Comparison of ENCODE assay signal across 18 mouse cellular contexts in the genomic region with DNA sequence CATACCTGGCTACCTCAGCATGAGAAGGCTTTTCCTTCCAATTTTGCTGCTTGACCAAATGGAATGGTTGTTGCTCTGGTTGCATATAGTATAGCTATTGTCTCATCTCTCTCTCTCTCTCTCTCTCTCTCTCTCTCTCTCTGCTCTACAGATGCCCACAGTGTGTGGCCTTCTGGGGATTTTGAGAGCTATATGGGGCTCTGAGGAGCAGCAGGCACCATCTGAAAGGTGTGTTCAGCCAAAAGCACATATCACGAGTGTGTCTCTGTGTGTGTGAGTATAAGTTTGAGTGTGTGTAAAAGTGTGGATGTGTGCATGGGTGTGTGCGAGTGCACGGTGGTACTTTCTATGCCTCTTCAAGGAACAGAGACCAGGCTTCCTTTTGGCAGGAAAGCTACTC. TPM values are rescaled to one million over a fixed set of nuclear protein-coding genes. Genes with fewer than 3 reads are reported as not detected.
A peak's percentile ranks its signal among the peaks of the same experiment; 100 is the strongest.
DNase-seq lines count a peak whose midpoint lies in the region; ATAC-seq and TF ChIP-seq lines count a peak whose summit lies in the region.
"Had no signal": no experiment of that assay in that cellular context is flagged by ENCODE, and none has a peak within 500 bp of the region (broad histone marks: within the 10 kb centered on the region; RNA-seq: fewer than 3 reads in every experiment).

No protein-coding gene starts in this region.

- WGBS in hindbrain, embryonic 11.5 days = 31% methylated on average over 3 of the region's 3 CpGs
- WGBS in hindbrain, embryonic 16.5 days = 20% methylated on average over 3 of the region's 3 CpGs
- WGBS in midbrain, embryonic 11.5 days = 22% methylated on average over 3 of the region's 3 CpGs
- 21% methylated on average over 3 of the region's 3 CpGs for WGBS in midbrain, embryonic 15.5 days
- WGBS in thymus, adult 2 months = 36% methylated on average over 3 of the region's 3 CpGs

- H3K27ac ChIP-seq in hindbrain, embryonic 11.5 days (ENCODE audit: low read depth, low read length) = no peak overlapping the region
- H3K27ac ChIP-seq in hindbrain, embryonic 16.5 days (ENCODE audit: low read depth, low read length) = no peak overlapping the region
- H3K27ac ChIP-seq in midbrain, embryonic 11.5 days (ENCODE audit: low read depth, low read length) = no peak overlapping the region
- H3K27ac ChIP-seq in midbrain, embryonic 15.5 days = peak overlapping the region; percentile 58; the same call in 1 of the 2 replicates
- no peak overlapping the region for H3K27ac ChIP-seq in thymus, adult 2 months (ENCODE audit: control insufficient read depth, insufficient read depth, low read length)
- H3K27ac ChIP-seq: embryonic facial prominence, embryonic 12.5 days; forebrain, embryonic 12.5 days; heart, embryonic 13.5 days; hindbrain, embryonic 13.5 days had no signal

- H3K4me1 ChIP-seq in hindbrain, embryonic 11.5 days (replicated peaks; ENCODE audit: control insufficient read depth, insufficient read depth, low read length) = peaks cover 4% of the 10 kb centered on the region; the same call in 1 of the 2 replicates
- H3K4me1 ChIP-seq in hindbrain, embryonic 16.5 days (ENCODE audit: control insufficient read depth, insufficient read depth, low read depth, low read length) = peaks cover 13% of the 10 kb centered on the region
- H3K4me1 ChIP-seq in midbrain, embryonic 11.5 days (ENCODE audit: control insufficient read depth, insufficient read depth, low read length) = peaks cover 16% of the 10 kb centered on the region
- peaks cover 30% of the 10 kb centered on the region for H3K4me1 ChIP-seq in midbrain, embryonic 15.5 days
- H3K4me1 ChIP-seq in thymus, adult 2 months (replicated peaks; ENCODE audit: control insufficient read depth, insufficient read depth, low read length) = no peaks in the 10 kb centered on the region

- TF ChIP-seq CTCF in brain, embryonic 14.5 days (IDR thresholded peaks at IDR 0.05; ENCODE audit: borderline replicate concordance, extremely low read depth, insufficient read depth, insufficient read length) = no peak
- no peak for TF ChIP-seq CTCF in thymus, adult 2 months (IDR thresholded peaks at IDR 0.05; ENCODE audit: borderline replicate concordance, control insufficient read depth, extremely low read depth, insufficient read depth, low read length, poor library complexity)

- no peak for ATAC-seq in hindbrain, embryonic 11.5 days (ENCODE audit: low FRiP score)
- no peak for ATAC-seq in hindbrain, embryonic 16.5 days
- no peak for ATAC-seq in midbrain, embryonic 11.5 days (ENCODE audit: low FRiP score)
- no peak for ATAC-seq in midbrain, embryonic 15.5 days (replicated peaks)
- ATAC-seq: activated CD4-positive, CD25-positive, alpha-beta regulatory T cell, adult 4 months; forebrain, postnatal 0 days; Patski had no signal

- peaks cover 61% of the 10 kb centered on the region for H3K27me3 ChIP-seq in hindbrain, embryonic 11.5 days (ENCODE audit: control insufficient read depth, insufficient read depth, low read length)
- H3K27me3 ChIP-seq in hindbrain, embryonic 16.5 days (replicated peaks; ENCODE audit: control insufficient read depth, insufficient read depth, low read length) = peaks cover 37% of the 10 kb centered on the region
- H3K27me3 ChIP-seq in midbrain, embryonic 11.5 days (ENCODE audit: control insufficient read depth, insufficient read depth, low read length) = peaks cover 60% of the 10 kb centered on the region
- H3K27me3 ChIP-seq in midbrain, embryonic 15.5 days (replicated peaks) = peaks cover 42% of the 10 kb centered on the region
- peaks cover 12% of the 10 kb centered on the region for H3K27me3 ChIP-seq in thymus, adult 2 months (ENCODE audit: control insufficient read depth, insufficient read depth, low read length)

- DNase-seq in hindbrain, embryonic 11.5 days (ENCODE audit: low spot score) = peak; percentile 28
- peak; percentile 8 for DNase-seq in brain, embryonic 14.5 days (ENCODE audit: low read depth)
- peak; percentile 91 for DNase-seq in midbrain, embryonic 11.5 days (ENCODE audit: low spot score, missing footprints)
- no peak for DNase-seq in thymus, adult 2 months
- DNase-seq in layer of hippocampus, adult 11-12 months (ENCODE audit: low spot score) = no peak
- DNase-seq: adrenal gland, postnatal 14 days; forebrain, postnatal 0 days; gastrocnemius, postnatal 25 days; heart, postnatal 4 days had no signal

- H3K9ac ChIP-seq in hindbrain, embryonic 11.5 days (ENCODE audit: low read depth, low read length) = no peak overlapping the region
- H3K9ac ChIP-seq in hindbrain, embryonic 16.5 days (ENCODE audit: low read depth, low read length) = no peak overlapping the region
- no peak overlapping the region for H3K9ac ChIP-seq in midbrain, embryonic 11.5 days (ENCODE audit: low read length)
- no peak overlapping the region for H3K9ac ChIP-seq in midbrain, embryonic 15.5 days
- H3K9ac ChIP-seq: embryonic facial prominence, embryonic 12.5 days; forebrain, embryonic 12.5 days; forebrain, postnatal 0 days; heart, embryonic 13.5 days; hindbrain, embryonic 13.5 days had no signal

- H3K36me3 ChIP-seq in hindbrain, embryonic 11.5 days (ENCODE audit: control insufficient read depth, insufficient read depth, low read length) = no peaks in the 10 kb centered on the region
- H3K36me3 ChIP-seq in hindbrain, embryonic 16.5 days (ENCODE audit: control insufficient read depth, insufficient read depth, low read length) = no peaks in the 10 kb centered on the region
- H3K36me3 ChIP-seq in midbrain, embryonic 11.5 days (ENCODE audit: control insufficient read depth, insufficient read depth, low read length) = no peaks in the 10 kb centered on the region
- H3K36me3 ChIP-seq in midbrain, embryonic 15.5 days (replicated peaks) = no peaks in the 10 kb centered on the region
- H3K36me3 ChIP-seq in thymus, adult 2 months (ENCODE audit: control insufficient read depth, insufficient read depth, low read length) = no peaks in the 10 kb centered on the region
- H3K36me3 ChIP-seq: embryonic facial prominence, embryonic 12.5 days; forebrain, embryonic 12.5 days; heart, embryonic 13.5 days; hindbrain, embryonic 13.5 days had no signal

- TF ChIP-seq POLR2A in brain, embryonic 14.5 days (IDR thresholded peaks at IDR 0.05; ENCODE audit: borderline replicate concordance, extremely low read depth, insufficient read depth, insufficient read length, poor library complexity, severe bottlenecking) = no peak
- no peak for TF ChIP-seq POLR2A in thymus, adult 2 months (IDR thresholded peaks at IDR 0.05; ENCODE audit: control insufficient read depth, extremely low read depth, insufficient read depth, low read length, poor library complexity)

- no peaks in the 10 kb centered on the region for H3K9me3 ChIP-seq in hindbrain, embryonic 11.5 days (ENCODE audit: control insufficient read depth, low read length)
- no peaks in the 10 kb centered on the region for H3K9me3 ChIP-seq in hindbrain, embryonic 16.5 days (ENCODE audit: control insufficient read depth, low read length)
- H3K9me3 ChIP-seq in midbrain, embryonic 11.5 days (ENCODE audit: control insufficient read depth, low read length) = no peaks in the 10 kb centered on the region
- H3K9me3 ChIP-seq in midbrain, embryonic 15.5 days = no peaks in the 10 kb centered on the region
- H3K9me3 ChIP-seq: forebrain, embryonic 12.5 days; heart, embryonic 13.5 days; hindbrain, embryonic 13.5 days had no signal

- H3K4me2 ChIP-seq in hindbrain, embryonic 11.5 days (replicated peaks; ENCODE audit: low read depth, low read length) = no peak overlapping the region
- H3K4me2 ChIP-seq in hindbrain, embryonic 16.5 days (ENCODE audit: low read length) = no peak overlapping the region
- peak overlapping the region; percentile 20; the same call in 1 of the 2 replicates for H3K4me2 ChIP-seq in midbrain, embryonic 11.5 days
- 0 out of 2 replicates have a peak overlapping the region, but pooled peaks have one; percentile 7 for H3K4me2 ChIP-seq in midbrain, embryonic 15.5 days
- H3K4me2 ChIP-seq: embryonic facial prominence, embryonic 12.5 days; forebrain, embryonic 12.5 days; heart, embryonic 13.5 days; hindbrain, embryonic 13.5 days had no signal

- no peak overlapping the region for H3K4me3 ChIP-seq in hindbrain, embryonic 11.5 days (ENCODE audit: low read depth, low read length)
- H3K4me3 ChIP-seq in hindbrain, embryonic 16.5 days (ENCODE audit: low read length) = no peak overlapping the region
- no peak overlapping the region for H3K4me3 ChIP-seq in midbrain, embryonic 11.5 days (ENCODE audit: low read depth, low read length)
- no peak overlapping the region for H3K4me3 ChIP-seq in midbrain, embryonic 15.5 days
- H3K4me3 ChIP-seq in thymus, adult 2 months (ENCODE audit: control insufficient read depth, insufficient read depth, low read length) = no peak overlapping the region
- H3K4me3 ChIP-seq: embryonic facial prominence, embryonic 12.5 days; forebrain, embryonic 12.5 days; heart, embryonic 13.5 days; hindbrain, embryonic 13.5 days had no signal

RNA-seq across cellular contexts. Expression of gene En2, which starts 45.9 kb away (rescaled TPM):
- polyA plus RNA-seq in hindbrain, embryonic 11.5 days (2014; fragmentation: Nextera tagmentation; extraction: Ambion mirVana) = 1.1 and 1.2 TPM in 2 replicates
- 0.40 and 0.55 TPM in 2 replicates for polyA plus RNA-seq in hindbrain, embryonic 16.5 days (2015; fragmentation: Nextera tagmentation; extraction: Ambion mirVana)
- 16.2 and 30.9 TPM in 2 replicates for polyA plus RNA-seq in brain, embryonic 14.5 days (2012; rRNA removed)
- polyA plus RNA-seq in midbrain, embryonic 11.5 days (2014; fragmentation: Nextera tagmentation; extraction: Ambion mirVana) = 2.4 and 2.9 TPM in 2 replicates
- 0.93 and 1.5 TPM in 2 replicates for polyA plus RNA-seq in midbrain, embryonic 15.5 days (2015; fragmentation: Nextera tagmentation; extraction: Ambion mirVana)
- 0.04 and 0.10 TPM in 2 replicates for polyA plus RNA-seq in thymus, adult 2 months (2012; rRNA removed)
- polyA plus RNA-seq: activated CD4-positive, CD25-positive, alpha-beta regulatory T cell, adult 4 months; embryonic facial prominence, embryonic 12.5 days; forebrain, embryonic 12.5 days; forebrain, postnatal 0 days; heart, embryonic 13.5 days; heart, postnatal 0 days had no signal

RNA-seq across cellular contexts. Expression of gene Insig1, which starts 48.4 kb away (rescaled TPM):
- 118 and 128 TPM in 2 replicates for polyA plus RNA-seq in hindbrain, embryonic 11.5 days (2014; fragmentation: Nextera tagmentation; extraction: Ambion mirVana)
- 76.9 and 79.5 TPM in 2 replicates for polyA plus RNA-seq in hindbrain, embryonic 16.5 days (2015; fragmentation: Nextera tagmentation; extraction: Ambion mirVana)
- 67.1 and 70.5 TPM in 2 replicates for polyA plus RNA-seq in brain, embryonic 14.5 days (2012; rRNA removed)
- polyA plus RNA-seq in midbrain, embryonic 11.5 days (2014; fragmentation: Nextera tagmentation; extraction: Ambion mirVana) = 129 and 137 TPM in 2 replicates
- polyA plus RNA-seq in midbrain, embryonic 15.5 days (2015; fragmentation: Nextera tagmentation; extraction: Ambion mirVana) = 79.3 and 84.0 TPM in 2 replicates
- 39.6 and 51.7 TPM in 2 replicates for polyA plus RNA-seq in thymus, adult 2 months (2012; rRNA removed)

Comparison
In these comparisons a context has a peak if more than half of its experiments do, and no peak if none do; other contexts are left out.
1. DNase-seq: peak in hindbrain, embryonic 11.5 days (single experiment), brain, embryonic 14.5 days (single experiment) and midbrain, embryonic 11.5 days (single experiment); none in thymus, adult 2 months (single experiment) and layer of hippocampus, adult 11-12 months (single experiment).
2. H3K4me2 ChIP-seq: peak in midbrain, embryonic 11.5 days (single experiment) and midbrain, embryonic 15.5 days (single experiment); none in hindbrain, embryonic 11.5 days (single experiment) and hindbrain, embryonic 16.5 days (single experiment).